Mouse (Mus musculus): ENCODE measurements around the gene Ttc37. TPM values are rescaled to one million over a fixed set of nuclear protein-coding genes. Genes with fewer than 3 reads are reported as not detected.

Gene Ttc37
- polyA plus RNA-seq (2014; fragmentation: Nextera tagmentation; extraction: Ambion mirVana): 18.8 and 23.5 TPM in 2 replicates

DNA sequence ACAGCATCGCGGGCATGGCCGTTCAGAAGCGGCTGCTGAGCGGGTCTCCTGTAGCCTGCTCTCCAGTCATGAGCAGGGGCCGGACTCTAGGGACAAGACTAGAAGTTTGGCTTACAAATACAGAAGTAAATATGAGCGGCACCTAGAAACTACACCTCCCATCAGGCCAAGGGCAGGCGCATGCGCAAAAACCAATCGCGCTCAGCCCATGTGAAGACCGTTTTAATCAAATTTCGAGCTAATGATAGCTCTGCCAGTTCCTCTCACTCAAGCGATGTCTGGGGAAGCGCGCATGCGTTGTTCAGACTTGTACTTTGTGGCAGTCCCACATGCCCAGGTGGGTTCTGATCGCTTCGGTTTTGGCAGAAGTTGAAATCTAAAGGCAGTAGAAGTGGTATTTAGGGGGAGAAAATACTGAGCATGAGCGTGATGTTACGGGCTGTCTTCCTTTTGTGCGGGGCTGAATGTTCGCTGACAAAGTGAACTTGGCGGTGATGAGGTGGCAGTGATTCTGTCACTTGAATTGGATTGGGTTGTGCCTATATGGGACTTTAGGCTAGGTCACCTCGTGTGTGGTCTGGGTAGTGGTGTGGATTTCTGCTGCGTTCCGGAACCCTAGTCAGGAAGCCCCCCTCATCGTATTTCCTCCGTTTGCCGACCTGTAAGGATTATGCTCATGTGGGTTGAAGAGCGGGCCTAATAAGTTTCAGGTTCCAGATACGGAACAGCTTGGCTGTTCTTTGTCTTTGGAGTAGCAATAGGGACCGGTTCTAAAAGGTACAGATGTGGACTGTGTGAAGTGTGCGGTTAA, at the start of gene Ttc37, which contains the start of gene Arsk:
Gene Ttc37 (plus strand): TSS at position 242 of the 811 bp plus-strand sequence.
Gene Arsk (minus strand): TSS at position 168 of the 811 bp plus-strand sequence.
- Histone ChIP-seq H3K9ac (replicated peaks; ENCODE audit: low read length) (peak within 1 kb of the TSS; percentile 66), H3K27me3 (ENCODE audit: control insufficient read depth, insufficient read depth, low read length) (no peaks in the 10 kb centered on the region), H3K27ac (replicated peaks; ENCODE audit: low read depth, low read length) (peak within 1 kb of the TSS; percentile 52; the same call in 1 of the 2 replicates), H3K4me2 (ENCODE audit: low read depth, low read length) (peak within 1 kb of the TSS; percentile 49), H3K4me3 (ENCODE audit: low read depth, low read length) (peak within 1 kb of the TSS; percentile 53), H3K9me3 (replicated peaks; ENCODE audit: control insufficient read depth, low read length) (no peaks in the 10 kb centered on the region), H3K36me3 (replicated peaks; ENCODE audit: control insufficient read depth, insufficient read depth, low read depth, low read length) (no peaks in the 10 kb centered on the region), H3K4me1 (ENCODE audit: control insufficient read depth, insufficient read depth, low read length) (no peaks in the 10 kb centered on the region)
- DNase-seq (ENCODE audit: low spot score) (peak; percentile 97), ATAC-seq (replicated peaks; ENCODE audit: insufficient number of reproducible peaks, low FRiP score, low TSS enrichment, low read depth) (peak; percentile 95)
- under 1% methylated on average over 34 of the region's 34 CpGs for WGBS

DNA sequence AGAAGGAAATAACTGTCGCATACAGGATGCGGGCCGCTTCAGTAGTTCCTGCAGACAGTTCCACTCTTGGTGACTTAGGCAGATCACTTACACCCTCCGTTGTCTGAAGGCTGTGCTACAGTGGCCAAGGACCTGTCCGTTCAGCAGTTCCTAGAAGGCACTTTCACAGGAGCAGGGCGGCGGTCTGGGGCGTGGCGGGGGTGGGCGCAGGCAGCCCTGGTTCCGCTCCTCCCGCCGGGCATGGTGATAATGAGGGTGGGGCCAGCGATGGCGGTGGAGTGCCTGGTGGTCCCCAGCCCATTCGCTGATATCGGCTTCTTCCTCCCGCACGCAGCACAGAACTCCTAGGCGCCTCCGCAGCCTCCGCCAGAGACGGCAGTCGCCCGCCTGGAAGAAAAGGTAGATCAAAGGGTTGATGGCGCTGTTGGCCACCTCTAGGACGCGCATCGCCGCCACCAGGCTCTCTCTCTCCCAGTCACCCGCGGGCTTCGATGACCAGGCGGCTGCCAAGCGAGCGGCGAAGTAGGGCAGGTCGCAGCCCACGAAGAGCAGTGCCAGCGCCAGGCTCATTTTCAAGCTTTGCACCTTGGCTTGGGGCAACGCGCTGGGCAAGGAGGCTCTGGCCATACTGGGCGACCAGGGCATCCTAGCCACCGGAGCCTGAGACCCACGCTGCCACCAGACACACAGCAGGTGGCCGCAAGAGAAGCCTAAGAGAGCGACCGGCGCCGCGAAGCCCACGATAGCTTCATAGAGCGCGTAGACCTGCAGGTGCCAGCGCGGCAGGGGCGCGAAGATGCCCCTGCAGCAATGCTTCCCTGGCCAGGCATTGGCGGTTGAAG, 42.9 kb upstream of the Ttc37 start:
- 1% methylated on average over 59 of the region's 59 CpGs for WGBS
- DNase-seq (ENCODE audit: low spot score) (peak; percentile 32), ATAC-seq (replicated peaks; ENCODE audit: insufficient number of reproducible peaks, low FRiP score, low TSS enrichment, low read depth) (peak; percentile 68)
- H3K9ac ChIP-seq (replicated peaks; ENCODE audit: low read length): peak overlapping the region; percentile 53
- H3K4me2 ChIP-seq (ENCODE audit: low read depth, low read length): peak overlapping the region; percentile 74
- peaks cover 31% of the 10 kb centered on the region for H3K27me3 ChIP-seq (ENCODE audit: control insufficient read depth, insufficient read depth, low read length)
- peak overlapping the region; percentile 44 for H3K4me3 ChIP-seq (ENCODE audit: low read depth, low read length)
- H3K4me1 ChIP-seq (ENCODE audit: control insufficient read depth, insufficient read depth, low read length): peaks cover 5% of the 10 kb centered on the region; the same call in 1 of the 2 replicates
- H3K27ac ChIP-seq (replicated peaks; ENCODE audit: low read depth, low read length): no peak overlapping the region
- no peaks in the 10 kb centered on the region for H3K9me3 ChIP-seq (replicated peaks; ENCODE audit: control insufficient read depth, low read length)
- no peaks in the 10 kb centered on the region for H3K36me3 ChIP-seq (replicated peaks; ENCODE audit: control insufficient read depth, insufficient read depth, low read depth, low read length)

GRCm38 (mm10) chr13:76056261-76056724, 42.2 kb upstream of the Ttc37 start:
- peaks cover 5% of the 10 kb centered on the region; the same call in 1 of the 2 replicates for H3K4me1 ChIP-seq (ENCODE audit: control insufficient read depth, insufficient read depth, low read length)
- H3K4me2 ChIP-seq (ENCODE audit: low read depth, low read length): peak overlapping the region; percentile 74
- peaks cover 31% of the 10 kb centered on the region for H3K27me3 ChIP-seq (ENCODE audit: control insufficient read depth, insufficient read depth, low read length)
- WGBS: 0% methylated on average over 34 of the region's 34 CpGs
- no peaks in the 10 kb centered on the region for H3K36me3 ChIP-seq (replicated peaks; ENCODE audit: control insufficient read depth, insufficient read depth, low read depth, low read length)
- H3K9me3 ChIP-seq (replicated peaks; ENCODE audit: control insufficient read depth, low read length): no peaks in the 10 kb centered on the region
- ATAC-seq (replicated peaks; ENCODE audit: insufficient number of reproducible peaks, low FRiP score, low TSS enrichment, low read depth) (peak; percentile 94), DNase-seq (ENCODE audit: low spot score) (peak; percentile 79)
- H3K4me3 ChIP-seq (ENCODE audit: low read depth, low read length): peak overlapping the region; percentile 44
- H3K27ac ChIP-seq (replicated peaks; ENCODE audit: low read depth, low read length): no peak overlapping the region
- peak overlapping the region; percentile 53 for H3K9ac ChIP-seq (replicated peaks; ENCODE audit: low read length)

DNA sequence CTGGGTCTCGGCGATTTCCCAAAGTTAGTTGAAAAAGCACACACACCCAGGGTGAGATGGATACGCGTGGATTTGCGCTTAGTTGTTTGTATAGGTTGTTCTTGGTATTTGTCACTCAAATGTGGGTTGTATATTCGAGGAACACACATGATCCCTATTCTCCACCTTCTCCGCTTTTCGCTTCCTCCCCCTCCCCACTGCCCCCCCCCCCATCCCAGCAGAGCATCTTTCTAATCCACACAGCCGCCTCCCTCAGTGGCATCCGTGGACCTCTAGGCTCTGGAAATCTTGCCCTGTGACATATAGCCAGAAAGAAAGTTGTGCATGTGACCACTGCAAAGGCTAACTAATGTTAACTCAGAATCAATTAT, 41.7 kb upstream of the Ttc37 start, which contains the start of gene Gpr150:
Gene Gpr150 (minus strand): TSS at position 101 of the 371 bp plus-strand sequence.
- H3K9ac ChIP-seq (replicated peaks; ENCODE audit: low read length): peak within 1 kb of the TSS; percentile 53
- H3K36me3 ChIP-seq (replicated peaks; ENCODE audit: control insufficient read depth, insufficient read depth, low read depth, low read length): no peaks in the 10 kb centered on the region
- ATAC-seq (replicated peaks; ENCODE audit: insufficient number of reproducible peaks, low FRiP score, low TSS enrichment, low read depth) (no peak), DNase-seq (ENCODE audit: low spot score) (no peak)
- peak within 1 kb of the TSS; percentile 44 for H3K4me3 ChIP-seq (ENCODE audit: low read depth, low read length)
- peaks cover 31% of the 10 kb centered on the region for H3K27me3 ChIP-seq (ENCODE audit: control insufficient read depth, insufficient read depth, low read length)
- no peaks in the 10 kb centered on the region for H3K9me3 ChIP-seq (replicated peaks; ENCODE audit: control insufficient read depth, low read length)
- WGBS: 11% methylated on average over 10 of the region's 10 CpGs
- H3K4me1 ChIP-seq (ENCODE audit: control insufficient read depth, insufficient read depth, low read length): peaks cover 5% of the 10 kb centered on the region; the same call in 1 of the 2 replicates
- no peak within 1 kb of the TSS for H3K27ac ChIP-seq (replicated peaks; ENCODE audit: low read depth, low read length)
- H3K4me2 ChIP-seq (ENCODE audit: low read depth, low read length): peak within 1 kb of the TSS; percentile 74

DNA sequence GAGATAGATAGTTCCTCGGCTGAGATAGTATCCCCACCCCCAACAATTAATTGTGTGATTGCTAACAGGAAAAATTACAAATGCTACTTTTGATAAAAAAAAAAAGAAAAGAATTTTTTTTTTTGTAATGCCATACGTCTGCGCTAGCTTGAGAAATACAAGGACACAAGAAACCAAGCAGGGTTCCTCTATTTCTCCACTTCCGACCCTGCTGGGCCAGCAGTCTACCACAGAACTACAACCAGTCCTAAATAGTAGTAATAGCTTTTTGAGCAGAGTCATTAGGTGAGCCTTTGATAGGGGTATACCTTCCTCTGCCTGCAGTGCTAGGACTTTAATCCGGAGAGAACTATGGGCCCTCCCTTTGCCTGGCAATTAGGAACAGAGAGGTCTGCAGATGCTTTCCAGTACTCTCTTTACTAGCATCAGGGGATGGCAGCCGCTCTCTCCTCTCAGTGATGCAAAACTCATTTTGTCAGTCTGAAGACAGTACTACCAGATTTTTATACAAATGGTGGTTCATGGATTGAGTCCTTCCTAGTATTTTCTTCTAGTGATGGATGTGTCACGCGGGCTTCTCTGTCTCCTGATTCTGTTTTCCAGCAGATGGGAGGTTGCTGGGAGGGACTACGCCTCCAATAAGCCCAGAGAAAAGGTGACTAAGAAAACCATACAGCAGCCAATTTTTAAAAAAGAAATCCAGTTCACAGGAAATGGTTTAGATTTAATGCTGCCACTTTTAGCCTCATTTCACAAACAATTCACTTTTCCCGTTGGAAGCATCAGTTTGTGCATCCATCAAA, 41.1 kb upstream of the Ttc37 start:
- peaks cover 31% of the 10 kb centered on the region for H3K27me3 ChIP-seq (ENCODE audit: control insufficient read depth, insufficient read depth, low read length)
- no peaks in the 10 kb centered on the region for H3K36me3 ChIP-seq (replicated peaks; ENCODE audit: control insufficient read depth, insufficient read depth, low read depth, low read length)
- H3K4me3 ChIP-seq (ENCODE audit: low read depth, low read length): no peak overlapping the region
- peaks cover 5% of the 10 kb centered on the region; the same call in 1 of the 2 replicates for H3K4me1 ChIP-seq (ENCODE audit: control insufficient read depth, insufficient read depth, low read length)
- no peak overlapping the region for H3K9ac ChIP-seq (replicated peaks; ENCODE audit: low read length)
- 65% methylated on average over 10 of the region's 10 CpGs for WGBS
- no peaks in the 10 kb centered on the region for H3K9me3 ChIP-seq (replicated peaks; ENCODE audit: control insufficient read depth, low read length)
- no peak overlapping the region for H3K27ac ChIP-seq (replicated peaks; ENCODE audit: low read depth, low read length)
- H3K4me2 ChIP-seq (ENCODE audit: low read depth, low read length): no peak overlapping the region
- no peak for DNase-seq (ENCODE audit: low spot score)
- no peak for ATAC-seq (replicated peaks; ENCODE audit: insufficient number of reproducible peaks, low FRiP score, low TSS enrichment, low read depth)

DNA sequence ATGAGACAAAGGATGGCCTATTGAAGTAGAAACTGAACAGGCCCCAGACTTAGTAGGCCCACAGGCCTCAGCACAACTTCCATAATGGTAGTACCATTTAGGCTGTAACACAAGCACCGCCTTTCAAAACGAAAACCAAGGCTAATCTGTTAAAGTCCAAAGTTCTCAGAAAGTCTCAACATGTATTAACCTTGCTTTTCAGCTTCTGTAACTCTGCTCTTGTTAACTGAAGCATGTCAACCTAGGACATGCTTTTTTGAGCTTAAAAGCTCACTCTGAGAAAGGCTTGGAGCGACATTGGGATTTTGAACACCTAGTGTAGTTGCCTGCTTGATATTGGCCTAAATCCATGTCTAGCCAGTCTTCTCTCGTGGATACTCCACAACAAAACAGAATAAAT, 38.9 kb upstream of the Ttc37 start:
- no peak overlapping the region for H3K27ac ChIP-seq (replicated peaks; ENCODE audit: low read depth, low read length)
- 88% methylated on average over 4 of the region's 4 CpGs for WGBS
- DNase-seq (ENCODE audit: low spot score): no peak

GRCm38 (mm10) chr13:76062126-76062525, 36.4 kb upstream of the Ttc37 start:
- 87% methylated on average over 3 of the region's 3 CpGs for WGBS

More for the DNA sequence above, 38.9 kb upstream of the Ttc37 start:
- Histone ChIP-seq H3K36me3 (replicated peaks; ENCODE audit: control insufficient read depth, insufficient read depth, low read depth, low read length) (no peaks in the 10 kb centered on the region), H3K9me3 (replicated peaks; ENCODE audit: control insufficient read depth, low read length) (no peaks in the 10 kb centered on the region), H3K9ac (replicated peaks; ENCODE audit: low read length) (no peak overlapping the region), H3K4me3 (ENCODE audit: low read depth, low read length) (no peak overlapping the region), H3K4me1 (ENCODE audit: control insufficient read depth, insufficient read depth, low read length) (peaks cover 5% of the 10 kb centered on the region; the same call in 1 of the 2 replicates), H3K4me2 (ENCODE audit: low read depth, low read length) (no peak overlapping the region), H3K27me3 (ENCODE audit: control insufficient read depth, insufficient read depth, low read length) (peaks cover 22% of the 10 kb centered on the region)
- no peak for ATAC-seq (replicated peaks; ENCODE audit: insufficient number of reproducible peaks, low FRiP score, low TSS enrichment, low read depth)

More at GRCm38 (mm10) chr13:76062126-76062525, 36.4 kb upstream of the Ttc37 start:
- H3K27ac ChIP-seq (replicated peaks; ENCODE audit: low read depth, low read length): no peak overlapping the region
- DNase-seq (ENCODE audit: low spot score): no peak
- H3K9ac ChIP-seq (replicated peaks; ENCODE audit: low read length): no peak overlapping the region
- no peak for ATAC-seq (replicated peaks; ENCODE audit: insufficient number of reproducible peaks, low FRiP score, low TSS enrichment, low read depth)
- H3K4me2 ChIP-seq (ENCODE audit: low read depth, low read length): no peak overlapping the region
- peaks cover 3% of the 10 kb centered on the region; the same call in 1 of the 2 replicates for H3K27me3 ChIP-seq (ENCODE audit: control insufficient read depth, insufficient read depth, low read length)
- no peaks in the 10 kb centered on the region for H3K9me3 ChIP-seq (replicated peaks; ENCODE audit: control insufficient read depth, low read length)
- no peak overlapping the region for H3K4me3 ChIP-seq (ENCODE audit: low read depth, low read length)
- no peaks in the 10 kb centered on the region for H3K36me3 ChIP-seq (replicated peaks; ENCODE audit: control insufficient read depth, insufficient read depth, low read depth, low read length)
- H3K4me1 ChIP-seq (ENCODE audit: control insufficient read depth, insufficient read depth, low read length): no peaks in the 10 kb centered on the region
